17 mouse cellular contexts compared by ENCODE assay signal in the genomic region with DNA sequence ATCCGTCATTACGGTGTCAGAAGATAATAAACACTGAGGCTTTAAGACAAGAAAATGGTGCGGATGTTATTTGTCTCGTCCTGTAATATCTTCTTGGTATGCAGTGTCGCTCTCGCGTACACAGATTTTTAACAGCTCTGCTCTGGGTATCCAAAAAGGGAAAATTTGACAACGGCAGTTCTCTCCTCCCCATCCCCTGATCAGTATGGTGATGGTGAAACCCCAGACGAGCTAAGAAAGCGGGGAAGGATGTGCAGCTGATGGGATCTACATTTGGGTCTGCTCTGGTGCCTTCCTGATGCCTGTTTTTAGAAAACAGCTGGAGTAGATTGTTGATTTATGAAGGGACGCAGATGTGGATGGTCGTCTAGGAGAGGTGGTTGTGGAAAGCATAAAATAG.
"Had no signal": no experiment of that assay in that cellular context is flagged by ENCODE, and none has a peak within 500 bp of the region (broad histone marks: within the 10 kb centered on the region; RNA-seq: fewer than 3 reads in every experiment).

No protein-coding gene starts in this region.

- H3K9ac ChIP-seq: limb, embryonic 12.5 days; limb, embryonic 15.5 days; liver, embryonic 14.5 days; liver, postnatal 0 days; midbrain, embryonic 12.5 days; midbrain, embryonic 15.5 days had no signal

- H3K4me1 ChIP-seq: limb, embryonic 15.5 days; midbrain, embryonic 12.5 days; midbrain, embryonic 15.5 days had no signal

- H3K27ac ChIP-seq: kidney, postnatal 0 days; left cerebral cortex, adult 2 months; limb, embryonic 12.5 days; limb, embryonic 15.5 days; liver, embryonic 14.5 days; midbrain, embryonic 12.5 days; midbrain, embryonic 15.5 days had no signal

- ATAC-seq: intestine, postnatal 0 days; liver, postnatal 0 days; midbrain, embryonic 15.5 days had no signal

- DNase-seq: kidney, adult 2 months; kidney, postnatal 25 days; left cerebral cortex, postnatal 4 days; liver, postnatal 0 days; lung, postnatal 14 days; lung, postnatal 4 days; thymus, adult 18-20 months; thymus, postnatal 36 days had no signal

- H3K4me3 ChIP-seq: left cerebral cortex, adult 2 months; limb, embryonic 12.5 days; limb, embryonic 15.5 days; midbrain, embryonic 12.5 days; midbrain, embryonic 15.5 days had no signal

- H3K4me2 ChIP-seq: limb, embryonic 12.5 days; limb, embryonic 15.5 days; liver, embryonic 11.5 days; midbrain, embryonic 12.5 days; midbrain, embryonic 15.5 days had no signal

- H3K9me3 ChIP-seq: limb, embryonic 12.5 days; limb, embryonic 15.5 days; midbrain, embryonic 12.5 days; midbrain, embryonic 15.5 days had no signal

- H3K27me3 ChIP-seq: limb, embryonic 12.5 days; limb, embryonic 15.5 days; midbrain, embryonic 12.5 days; midbrain, embryonic 15.5 days had no signal
